Mouse (Mus musculus) heart, postnatal 14 days (tissue): ENCODE measurements around the gene Olfr1061. TPM values are rescaled to one million over a fixed set of nuclear protein-coding genes. Genes with fewer than 3 reads are reported as not detected.
"Not testable (repeated sequence)": the region's sequence is repeated elsewhere in the genome, so short reads cannot be mapped to it uniquely, and the experiment has no call there.

Source experiments
- DNase-seq, 2 experiments: peaks; one replicate each; pipeline ENCODE4 v3.0.0; 2021 to 2022
- intact Hi-C: fragments of 180-260 bp; cut with DNase I; formaldehyde crosslinking; loops from one replicate; pipeline ENCODE4 v1.15.1; 2025
- long read RNA-seq, 2 experiments: library from polyadenylated mRNA; stranded (forward); transcript quantifications; one replicate each; pipeline ENCODE4 v2.0.0; 2021
- total RNA-seq, 2 experiments: library from RNA; stranded (reverse); gene quantifications; 2 replicates each; pipeline ENCODE4 v1.2.3; 2021

The Olfr1061 gene
- total RNA-seq: not detected
- long read RNA-seq, experiment 1: 0 reads
- long read RNA-seq, experiment 2: 0 reads

GRCm38 (mm10) chr2:86413950-86414349 is at the start of gene Olfr1061:
Gene Olfr1061, minus strand, starts transcription at chr2:86414050.
- no peak for DNase-seq
- intact Hi-C loops: no loop called here

- DNase-seq: no peak
- intact Hi-C loops: loop anchor here (10.0 kb wide), 1 partner anchor 1436 kb away; no protein-coding TSS in a partner anchor
Observed at GRCm38 (mm10) chr2:86460434-86460833, 46.6 kb upstream of the Olfr1061 start.

GRCm38 (mm10) chr2:86456169-86456568 is 42.3 kb upstream of the Olfr1061 start, which contains the start of gene Olfr1066:
Gene Olfr1066, minus strand, starts transcription at chr2:86456269.
- no peak for DNase-seq
- intact Hi-C loops: no loop called here

- DNase-seq, intact Hi-C loops: not testable (repeated sequence)
Observed at GRCm38 (mm10) chr2:86450491-86450890, 36.6 kb upstream of the Olfr1061 start, which contains the start of gene Olfr1065. Gene Olfr1065, minus strand, starts transcription at chr2:86450591.

GRCm38 (mm10) chr2:86442101-86442500 is 28.3 kb upstream of the Olfr1061 start:
- DNase-seq, intact Hi-C loops: not testable (repeated sequence)

- DNase-seq, intact Hi-C loops: not testable (repeated sequence)
Observed at GRCm38 (mm10) chr2:86428511-86428910, 14.7 kb upstream of the Olfr1061 start.

- DNase-seq, intact Hi-C loops: not testable (repeated sequence)
Observed at GRCm38 (mm10) chr2:86426649-86427048, 12.8 kb upstream of the Olfr1061 start, which contains the start of gene Olfr1062. Gene Olfr1062, minus strand, starts transcription at chr2:86426749.

GRCm38 (mm10) chr2:86395114-86395513 is 18.7 kb downstream of the Olfr1061 start:
- no peak for DNase-seq
- intact Hi-C loops: no loop called here

- intact Hi-C loops, DNase-seq: not testable (repeated sequence)
Observed at GRCm38 (mm10) chr2:86388461-86388860, 25.4 kb downstream of the Olfr1061 start, which contains the start of gene Olfr1058. Gene Olfr1058, minus strand, starts transcription at chr2:86388561.

GRCm38 (mm10) chr2:86378293-86378692 is 35.6 kb downstream of the Olfr1061 start, which contains the start of gene Olfr1057:
Gene Olfr1057, minus strand, starts transcription at chr2:86378393.
- intact Hi-C loops: no loop called here
- no peak for DNase-seq

- intact Hi-C loops, DNase-seq: not testable (repeated sequence)
Observed at GRCm38 (mm10) chr2:86366342-86366741, 47.5 kb downstream of the Olfr1061 start.

Other genes starting within 250 kb of the Olfr1061 start
- gene Olfr1043, start 246.5 kb downstream of the Olfr1061 start, total RNA-seq: not detected
- not detected for gene Olfr1044, start 236.2 kb downstream of the Olfr1061 start, total RNA-seq
- not detected for gene Olfr52, start 228.4 kb downstream of the Olfr1061 start, total RNA-seq
- not detected for gene Olfr1045, start 211.0 kb downstream of the Olfr1061 start, total RNA-seq
- gene Olfr1046, start 194.7 kb downstream of the Olfr1061 start, total RNA-seq: not detected
- gene Olfr1047, start 182.6 kb downstream of the Olfr1061 start, total RNA-seq: not detected
- gene Olfr1048, start 173.8 kb downstream of the Olfr1061 start, total RNA-seq: not detected
- gene Olfr1049, start 155.7 kb downstream of the Olfr1061 start, total RNA-seq: not detected
- not detected for gene Olfr1051, start 135.0 kb downstream of the Olfr1061 start, total RNA-seq
- gene Olfr1052, start 121.6 kb downstream of the Olfr1061 start, total RNA-seq: not detected
- not detected for gene Olfr1053, start 98.8 kb downstream of the Olfr1061 start, total RNA-seq
- not detected for gene Olfr1054, start 78.6 kb downstream of the Olfr1061 start, total RNA-seq
- gene Olfr1055, start 63.8 kb downstream of the Olfr1061 start, total RNA-seq: not detected
- not detected for gene Olfr1056, start 51.6 kb downstream of the Olfr1061 start, total RNA-seq
- gene Olfr1057, start 35.7 kb downstream of the Olfr1061 start, total RNA-seq: not detected
- not detected for gene Olfr1058, start 25.5 kb downstream of the Olfr1061 start, total RNA-seq
- not detected for gene Olfr1062, start 12.7 kb upstream of the Olfr1061 start, total RNA-seq
- gene Olfr1065, start 36.5 kb upstream of the Olfr1061 start, total RNA-seq: not detected
- gene Olfr1066, start 42.2 kb upstream of the Olfr1061 start, total RNA-seq: not detected
- not detected for gene Olfr228, start 73.3 kb upstream of the Olfr1061 start, total RNA-seq
- not detected for gene Olfr1076, start 94.4 kb upstream of the Olfr1061 start, total RNA-seq
- not detected for gene Olfr1079, start 128.4 kb upstream of the Olfr1061 start, total RNA-seq
- not detected for gene Olfr1080, start 144.2 kb upstream of the Olfr1061 start, total RNA-seq
- not detected for gene Olfr1082, start 184.9 kb upstream of the Olfr1061 start, total RNA-seq
- not detected for gene Olfr1084, start 225.7 kb upstream of the Olfr1061 start, total RNA-seq
- gene Olfr1085, start 248.0 kb upstream of the Olfr1061 start, total RNA-seq: not detected